Mouse (Mus musculus): ENCODE measurements around the gene Spire2. TPM values are rescaled to one million over a fixed set of nuclear protein-coding genes. Genes with fewer than 3 reads are reported as not detected.
A peak's percentile ranks its signal among the peaks of the same experiment; 100 is the strongest.
"Not testable (repeated sequence)": the region's sequence is repeated elsewhere in the genome, so short reads cannot be mapped to it uniquely, and the experiment has no call there.

Gene Spire2
- polyA plus RNA-seq (2014; fragmentation: Nextera tagmentation; extraction: Ambion mirVana), result 2.7 and 2.8 TPM in 2 replicates

DNA sequence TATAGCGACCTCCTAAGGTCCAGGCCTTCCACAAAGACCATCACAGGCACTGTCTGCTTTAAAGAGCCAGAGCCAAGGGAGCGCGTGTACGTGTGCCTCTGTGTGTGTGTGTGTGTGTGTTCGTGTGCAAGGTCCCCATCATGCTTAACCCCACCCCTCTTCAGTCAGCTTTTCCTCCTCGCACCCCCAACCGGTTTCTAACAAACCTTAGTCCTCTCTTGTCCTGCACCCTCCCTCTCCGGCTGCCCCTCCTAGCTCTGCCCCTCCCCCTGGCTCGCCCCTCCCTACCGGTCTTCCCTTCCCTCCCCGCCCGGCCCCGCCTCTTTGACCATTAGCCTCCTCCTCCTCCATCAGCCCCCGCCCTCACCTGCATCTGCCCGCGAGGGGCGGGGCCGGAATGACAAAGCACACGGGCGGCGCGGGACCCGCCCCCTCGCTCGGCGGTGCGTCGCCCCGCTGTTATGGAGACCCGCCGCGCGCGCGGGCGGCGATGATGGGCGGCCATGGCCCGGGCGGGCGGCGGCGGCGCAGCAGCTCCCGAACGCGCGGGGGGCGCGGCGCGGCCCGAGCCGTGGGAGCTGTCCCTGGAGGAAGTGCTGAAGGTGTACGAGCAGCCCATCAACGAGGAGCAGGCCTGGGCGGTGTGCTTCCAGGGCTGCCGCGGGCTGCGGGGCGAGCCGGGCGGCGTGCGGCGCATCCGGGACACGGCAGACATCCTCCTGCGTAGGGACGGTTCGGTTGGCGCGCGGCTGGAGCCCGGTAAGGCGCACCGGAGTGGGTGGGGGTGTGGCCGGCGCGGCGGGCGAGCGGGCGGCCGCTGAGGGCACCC lies at the start of gene Spire2:
Gene Spire2, plus strand, starts transcription at position 452 of the 829 bp plus-strand sequence.
- Histone ChIP-seq H3K36me3 (ENCODE audit: control insufficient read depth, insufficient read depth, low read length) (no peaks in the 10 kb centered on the region), H3K9me3 (ENCODE audit: control insufficient read depth, low read length) (no peaks in the 10 kb centered on the region), H3K9ac (ENCODE audit: low read depth, low read length) (peak within 1 kb of the TSS; percentile 48), H3K27me3 (replicated peaks; ENCODE audit: control insufficient read depth, insufficient read depth, low read length) (peaks cover 14% of the 10 kb centered on the region; the same call in 1 of the 2 replicates), H3K27ac (replicated peaks; ENCODE audit: low read depth, low read length) (no peak within 1 kb of the TSS), H3K4me1 (ENCODE audit: control insufficient read depth, insufficient read depth, low read length) (peaks cover 5% of the 10 kb centered on the region; the same call in 1 of the 2 replicates), H3K4me3 (ENCODE audit: low read depth, low read length) (peak within 1 kb of the TSS; percentile 56), H3K4me2 (ENCODE audit: low read depth, low read length) (peak within 1 kb of the TSS; percentile 90)
- WGBS, result under 1% methylated on average over 26 of the region's 85 CpGs
- ATAC-seq (ENCODE audit: low read depth) (peak; percentile 91), DNase-seq (ENCODE audit: low spot score) (peak; percentile 87)

DNA sequence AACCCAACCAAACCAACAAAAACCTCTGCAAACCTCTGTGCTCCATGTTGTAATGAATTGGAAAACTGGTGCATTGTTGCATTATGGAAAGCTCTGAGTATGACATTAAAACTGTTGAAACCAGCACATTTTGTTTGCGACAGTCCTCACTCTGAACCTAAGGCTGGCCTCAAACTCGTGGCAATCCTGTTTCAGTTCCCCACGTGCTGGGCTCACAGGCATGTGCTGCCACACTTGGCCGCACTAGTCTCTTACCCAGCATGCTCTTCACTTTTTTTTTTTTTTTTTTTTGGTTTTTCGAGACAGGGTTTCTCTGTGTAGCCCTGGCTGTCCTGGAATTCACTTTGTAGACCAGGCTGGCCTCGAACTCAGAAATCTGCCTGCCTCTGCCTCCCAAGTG lies 49.5 kb upstream of the Spire2 start:
- not testable (repeated sequence) for ATAC-seq (ENCODE audit: low read depth); H3K4me2 ChIP-seq (ENCODE audit: low read depth, low read length)
- WGBS, result 88% methylated on average over 5 of the region's 6 CpGs

DNA sequence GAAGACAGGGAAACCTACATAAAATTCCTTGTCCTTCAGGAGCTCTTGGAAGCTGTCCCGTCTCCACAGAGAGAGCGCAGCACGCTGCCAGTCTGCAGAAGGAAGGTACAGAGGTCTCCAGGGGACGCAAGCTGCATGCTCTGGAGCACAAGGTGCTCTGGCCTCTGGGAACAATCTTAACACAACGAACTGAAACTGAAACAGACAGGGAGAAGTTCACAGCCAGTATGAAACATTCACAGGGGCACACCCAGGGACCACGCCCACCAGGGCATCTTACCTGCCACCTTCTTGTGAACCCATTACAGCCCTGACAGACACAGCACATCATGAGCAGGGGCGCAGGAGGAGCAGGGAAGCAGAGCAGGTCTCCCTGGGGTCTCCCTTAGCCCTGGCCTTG lies 48.5 kb upstream of the Spire2 start:
- DNase-seq (ENCODE audit: low spot score), result no peak
- no peak for ATAC-seq (ENCODE audit: low read depth)
- Histone ChIP-seq H3K9ac (ENCODE audit: low read depth, low read length) (no peak overlapping the region), H3K9me3 (ENCODE audit: control insufficient read depth, low read length) (no peaks in the 10 kb centered on the region), H3K4me3 (ENCODE audit: low read depth, low read length) (no peak overlapping the region), H3K4me2 (ENCODE audit: low read depth, low read length) (no peak overlapping the region), H3K27me3 (replicated peaks; ENCODE audit: control insufficient read depth, insufficient read depth, low read length) (no peaks in the 10 kb centered on the region), H3K36me3 (ENCODE audit: control insufficient read depth, insufficient read depth, low read length) (peaks cover 22% of the 10 kb centered on the region; the same call in 1 of the 2 replicates), H3K4me1 (ENCODE audit: control insufficient read depth, insufficient read depth, low read length) (no peaks in the 10 kb centered on the region), H3K27ac (replicated peaks; ENCODE audit: low read depth, low read length) (no peak overlapping the region)
- 83% methylated on average over 7 of the region's 7 CpGs for WGBS

More for the DNA sequence above, 49.5 kb upstream of the Spire2 start:
- not testable (repeated sequence) for H3K4me3 ChIP-seq (ENCODE audit: low read depth, low read length); H3K4me1 ChIP-seq (ENCODE audit: control insufficient read depth, insufficient read depth, low read length); H3K27ac ChIP-seq (replicated peaks; ENCODE audit: low read depth, low read length); H3K9me3 ChIP-seq (ENCODE audit: control insufficient read depth, low read length); H3K27me3 ChIP-seq (replicated peaks; ENCODE audit: control insufficient read depth, insufficient read depth, low read length); H3K9ac ChIP-seq (ENCODE audit: low read depth, low read length); DNase-seq (ENCODE audit: low spot score)
- H3K36me3 ChIP-seq (ENCODE audit: control insufficient read depth, insufficient read depth, low read length), result peaks cover 17% of the 10 kb centered on the region; the same call in 1 of the 2 replicates

DNA sequence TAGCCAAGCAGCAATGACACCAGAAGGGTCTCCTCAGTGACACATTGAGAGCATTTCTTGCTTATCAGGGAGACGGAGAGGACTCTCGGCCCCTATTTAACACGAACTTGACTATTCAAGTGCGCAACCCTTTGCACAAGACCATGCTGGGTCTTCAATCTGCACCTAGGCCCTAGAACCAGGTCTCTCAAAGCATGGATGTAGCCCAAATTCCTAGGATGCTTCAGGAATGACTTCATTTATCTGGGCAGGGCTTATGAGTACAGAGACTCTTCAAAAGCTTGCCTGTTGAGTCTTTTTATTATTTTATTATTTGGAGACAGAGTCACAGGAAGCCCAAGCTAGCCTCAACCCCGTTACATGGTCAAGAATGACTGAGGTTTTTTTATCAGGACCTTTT lies 48.0 kb upstream of the Spire2 start:
- Histone ChIP-seq H3K9ac (ENCODE audit: low read depth, low read length) (no peak overlapping the region), H3K27ac (replicated peaks; ENCODE audit: low read depth, low read length) (no peak overlapping the region), H3K4me3 (ENCODE audit: low read depth, low read length) (no peak overlapping the region), H3K36me3 (ENCODE audit: control insufficient read depth, insufficient read depth, low read length) (peaks cover 22% of the 10 kb centered on the region; the same call in 1 of the 2 replicates), H3K4me2 (ENCODE audit: low read depth, low read length) (no peak overlapping the region), H3K9me3 (ENCODE audit: control insufficient read depth, low read length) (no peaks in the 10 kb centered on the region), H3K27me3 (replicated peaks; ENCODE audit: control insufficient read depth, insufficient read depth, low read length) (no peaks in the 10 kb centered on the region), H3K4me1 (ENCODE audit: control insufficient read depth, insufficient read depth, low read length) (no peaks in the 10 kb centered on the region)
- ATAC-seq (ENCODE audit: low read depth) (no peak), DNase-seq (ENCODE audit: low spot score) (no peak)
- WGBS, result 87% methylated on average over 5 of the region's 5 CpGs

DNA sequence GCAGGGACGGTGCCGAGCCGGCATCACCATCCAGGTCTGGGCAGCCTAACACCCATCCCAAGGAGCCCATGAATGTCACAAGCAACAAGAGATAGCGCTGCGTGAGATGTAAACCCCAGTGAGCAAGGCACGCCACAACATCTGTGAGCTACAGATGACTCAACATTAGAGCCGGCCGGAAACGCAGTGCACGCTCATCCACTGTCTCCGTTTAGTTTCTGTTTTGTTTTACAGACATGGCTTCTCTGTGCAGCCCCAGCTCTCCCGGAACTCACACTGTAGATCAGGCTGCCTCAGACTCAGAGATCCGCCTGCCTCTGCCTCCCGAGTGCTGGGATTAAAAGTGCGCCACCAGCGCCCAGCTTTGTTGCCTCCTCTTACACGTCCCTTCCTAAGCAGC lies 45.2 kb upstream of the Spire2 start:
- 0 out of 2 replicates have a peak, but pooled peaks cover 23% of the 10 kb centered on the region for H3K36me3 ChIP-seq (ENCODE audit: control insufficient read depth, insufficient read depth, low read length)
- H3K4me2 ChIP-seq (ENCODE audit: low read depth, low read length), result no peak overlapping the region
- H3K9me3 ChIP-seq (ENCODE audit: control insufficient read depth, low read length), result no peaks in the 10 kb centered on the region
- DNase-seq (ENCODE audit: low spot score) (no peak), ATAC-seq (ENCODE audit: low read depth) (no peak)
- no peaks in the 10 kb centered on the region for H3K4me1 ChIP-seq (ENCODE audit: control insufficient read depth, insufficient read depth, low read length)
- no peak overlapping the region for H3K9ac ChIP-seq (ENCODE audit: low read depth, low read length)
- H3K27ac ChIP-seq (replicated peaks; ENCODE audit: low read depth, low read length), result no peak overlapping the region
- 92% methylated on average over 15 of the region's 17 CpGs for WGBS
- H3K27me3 ChIP-seq (replicated peaks; ENCODE audit: control insufficient read depth, insufficient read depth, low read length), result no peaks in the 10 kb centered on the region
- H3K4me3 ChIP-seq (ENCODE audit: low read depth, low read length), result no peak overlapping the region

DNA sequence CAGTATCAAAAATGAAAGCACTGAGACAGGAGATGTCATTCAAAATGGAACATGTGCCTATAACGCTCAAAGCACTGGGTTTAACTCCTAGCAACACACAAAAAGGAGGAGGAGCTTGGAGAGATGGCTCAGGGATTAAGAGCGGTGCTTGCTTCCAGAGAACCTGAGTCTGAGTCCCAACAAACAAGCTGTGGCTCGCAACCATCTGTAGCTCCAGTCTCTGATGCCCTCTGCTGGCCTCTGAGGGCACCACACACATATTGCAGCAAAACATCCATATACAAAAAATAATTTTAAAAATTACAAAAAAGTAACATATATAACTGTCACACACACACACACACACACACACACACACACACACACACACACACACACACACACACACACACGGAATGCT lies 42.3 kb upstream of the Spire2 start:
- Histone ChIP-seq H3K4me1 (ENCODE audit: control insufficient read depth, insufficient read depth, low read length) (no peaks in the 10 kb centered on the region), H3K27ac (replicated peaks; ENCODE audit: low read depth, low read length) (no peak overlapping the region), H3K9ac (ENCODE audit: low read depth, low read length) (no peak overlapping the region), H3K4me2 (ENCODE audit: low read depth, low read length) (no peak overlapping the region), H3K36me3 (ENCODE audit: control insufficient read depth, insufficient read depth, low read length) (peaks cover 34% of the 10 kb centered on the region; the same call in 1 of the 2 replicates), H3K4me3 (ENCODE audit: low read depth, low read length) (no peak overlapping the region), H3K9me3 (ENCODE audit: control insufficient read depth, low read length) (no peaks in the 10 kb centered on the region), H3K27me3 (replicated peaks; ENCODE audit: control insufficient read depth, insufficient read depth, low read length) (no peaks in the 10 kb centered on the region)
- ATAC-seq (ENCODE audit: low read depth) (no peak), DNase-seq (ENCODE audit: low spot score) (no peak)
- 71% methylated on average over 4 of the region's 4 CpGs for WGBS

DNA sequence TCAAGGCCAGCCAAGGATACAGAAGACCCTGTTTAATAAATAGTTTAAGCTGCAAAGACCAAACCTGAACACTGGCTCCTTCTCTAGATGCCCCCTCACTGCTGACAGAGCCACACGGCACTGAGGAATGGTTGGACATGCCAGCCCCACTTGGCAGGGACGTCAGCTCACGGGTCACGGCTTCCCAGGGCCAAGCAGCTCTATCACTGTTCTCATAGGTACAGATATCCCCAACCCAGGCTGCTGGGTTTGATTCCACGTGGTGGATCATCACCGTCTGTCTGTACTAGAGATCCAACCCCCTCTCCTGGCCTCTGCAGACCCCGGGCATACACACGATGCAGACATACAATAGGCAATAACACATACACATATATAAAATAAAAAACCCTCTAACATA lies 41.8 kb upstream of the Spire2 start:
- Histone ChIP-seq H3K4me2 (ENCODE audit: low read depth, low read length) (no peak overlapping the region), H3K27ac (replicated peaks; ENCODE audit: low read depth, low read length) (no peak overlapping the region), H3K4me1 (ENCODE audit: control insufficient read depth, insufficient read depth, low read length) (no peaks in the 10 kb centered on the region), H3K9ac (ENCODE audit: low read depth, low read length) (no peak overlapping the region), H3K27me3 (replicated peaks; ENCODE audit: control insufficient read depth, insufficient read depth, low read length) (no peaks in the 10 kb centered on the region), H3K9me3 (ENCODE audit: control insufficient read depth, low read length) (no peaks in the 10 kb centered on the region), H3K4me3 (ENCODE audit: low read depth, low read length) (no peak overlapping the region), H3K36me3 (ENCODE audit: control insufficient read depth, insufficient read depth, low read length) (peaks cover 39% of the 10 kb centered on the region; the same call in 1 of the 2 replicates)
- 96% methylated on average over 8 of the region's 8 CpGs for WGBS
- ATAC-seq (ENCODE audit: low read depth), result no peak
- no peak for DNase-seq (ENCODE audit: low spot score)

DNA sequence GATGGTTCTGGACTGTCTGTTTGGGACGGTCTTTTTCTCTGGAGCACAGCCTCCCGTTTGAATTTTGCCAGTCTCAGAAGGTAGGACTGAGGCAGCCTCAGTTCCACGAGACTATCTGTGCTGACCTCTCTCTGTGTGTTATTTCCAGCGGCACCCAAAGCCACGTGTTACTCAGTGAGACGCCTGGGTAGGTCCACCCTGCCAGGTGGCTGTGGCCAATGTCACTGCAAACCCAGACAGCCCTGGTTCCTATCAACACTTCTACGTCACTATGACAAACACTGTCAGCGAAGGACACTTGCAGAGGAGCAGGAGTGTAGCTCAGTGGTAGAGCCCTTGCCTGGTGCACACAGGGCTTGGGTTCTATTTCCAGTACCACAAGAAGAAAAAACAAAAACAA lies 40.8 kb upstream of the Spire2 start:
- Histone ChIP-seq H3K27me3 (replicated peaks; ENCODE audit: control insufficient read depth, insufficient read depth, low read length) (no peaks in the 10 kb centered on the region), H3K4me3 (ENCODE audit: low read depth, low read length) (no peak overlapping the region), H3K27ac (replicated peaks; ENCODE audit: low read depth, low read length) (no peak overlapping the region), H3K4me2 (ENCODE audit: low read depth, low read length) (no peak overlapping the region), H3K36me3 (ENCODE audit: control insufficient read depth, insufficient read depth, low read length) (peaks cover 40% of the 10 kb centered on the region; the same call in 1 of the 2 replicates), H3K9ac (ENCODE audit: low read depth, low read length) (no peak overlapping the region), H3K4me1 (ENCODE audit: control insufficient read depth, insufficient read depth, low read length) (no peaks in the 10 kb centered on the region), H3K9me3 (ENCODE audit: control insufficient read depth, low read length) (no peaks in the 10 kb centered on the region)
- WGBS, result 86% methylated on average over 8 of the region's 8 CpGs
- DNase-seq (ENCODE audit: low spot score) (no peak), ATAC-seq (ENCODE audit: low read depth) (no peak)

Data from embryonic facial prominence, embryonic 14.5 days (tissue).